Mouse (Mus musculus) monocyte, adult 2 months (primary cell): Measurements from ENCODE around the gene Kmt2c.

Experiments used
- DNase-seq, 2 experiments: peaks; one replicate each; pipeline ENCODE4 v3.0.0; 2022; ENCODE audit warnings: low spot score in 2 of 2, low read depth in 1 of 2

Gene Kmt2c

GRCm38 (mm10) chr5:25383581-25383980 lies 115.0 kb downstream of the Kmt2c start:
- no peak for DNase-seq

GRCm38 (mm10) chr5:25379188-25379587 lies 119.4 kb downstream of the Kmt2c start:
- no peak for DNase-seq

- DNase-seq = no peak
Measured at GRCm38 (mm10) chr5:25368420-25368819, 130.2 kb downstream of the Kmt2c start.

GRCm38 (mm10) chr5:25367126-25367525 lies 131.5 kb downstream of the Kmt2c start:
- no peak for DNase-seq

- no peak for DNase-seq
Measured at GRCm38 (mm10) chr5:25353509-25353908, 145.1 kb downstream of the Kmt2c start.

- DNase-seq = no peak
Measured at GRCm38 (mm10) chr5:25331322-25331721, 167.3 kb downstream of the Kmt2c start.

- no peak for DNase-seq
Measured at GRCm38 (mm10) chr5:25313881-25314280, 184.7 kb downstream of the Kmt2c start.

GRCm38 (mm10) chr5:25310226-25310625 lies 188.4 kb downstream of the Kmt2c start:
- DNase-seq = no peak

- no peak for DNase-seq
Measured at GRCm38 (mm10) chr5:25296830-25297229, 201.8 kb downstream of the Kmt2c start.

- no peak for DNase-seq
Measured at GRCm38 (mm10) chr5:25283988-25284387, 214.6 kb downstream of the Kmt2c start.

GRCm38 (mm10) chr5:25276365-25276764 lies 222.2 kb downstream of the Kmt2c start:
- no peak for DNase-seq

GRCm38 (mm10) chr5:25275629-25276028 lies 223.0 kb downstream of the Kmt2c start:
- DNase-seq = no peak

GRCm38 (mm10) chr5:25268258-25268888 lies 230.2 kb downstream of the Kmt2c start:
- DNase-seq = no peak

GRCm38 (mm10) chr5:25262266-25262665 lies 236.3 kb downstream of the Kmt2c start:
- no peak for DNase-seq

- DNase-seq = no peak
Measured at GRCm38 (mm10) chr5:25261452-25261851, 237.1 kb downstream of the Kmt2c start.

- DNase-seq = no peak
Measured at GRCm38 (mm10) chr5:25256686-25257085, 241.9 kb downstream of the Kmt2c start.

- no peak for DNase-seq
Measured at GRCm38 (mm10) chr5:25254491-25254890, 244.1 kb downstream of the Kmt2c start.

- DNase-seq = no peak
Measured at GRCm38 (mm10) chr5:25252825-25253544, 245.6 kb downstream of the Kmt2c start.

- no peak for DNase-seq
Measured at GRCm38 (mm10) chr5:25252423-25252822, 246.2 kb downstream of the Kmt2c start.

GRCm38 (mm10) chr5:25247036-25247435 lies 251.5 kb downstream of the Kmt2c start:
- DNase-seq = no peak

- DNase-seq = no peak
Measured at GRCm38 (mm10) chr5:25246473-25246865, 252.1 kb downstream of the Kmt2c start.

- DNase-seq = no peak
Measured at GRCm38 (mm10) chr5:25245806-25246472, 252.6 kb downstream of the Kmt2c start.
